Comparison of ENCODE assay signal across 22 mouse cellular contexts in genomic region chr2:148312255-148312654, GRCm38 (mm10).
"Had no signal": no experiment of that assay in that cellular context is flagged by ENCODE, and none has a peak within 500 bp of the region (broad histone marks: within the 10 kb centered on the region; RNA-seq: fewer than 3 reads in every experiment).

No protein-coding gene starts in this region.

- H3K27ac ChIP-seq: heart, adult 2 months; heart, embryonic 13.5 days; heart, embryonic 15.5 days; hindbrain, embryonic 13.5 days; hindbrain, embryonic 15.5 days; hindbrain, postnatal 0 days; kidney, embryonic 15.5 days; kidney, postnatal 0 days; limb, embryonic 13.5 days; limb, embryonic 15.5 days; liver, embryonic 12.5 days had no signal

- DNase-seq: gastrocnemius, postnatal 14 days; gastrocnemius, postnatal 36 days; heart, adult 11 months; heart, adult 2 months; heart, postnatal 14 days; heart, postnatal 36 days; kidney, adult 11 months; kidney, adult 2 months; kidney, adult 9 months; kidney, postnatal 14 days; kidney, postnatal 36 days; left cerebral cortex, postnatal 4 days had no signal

- H3K4me3 ChIP-seq: heart, adult 2 months; heart, embryonic 13.5 days; heart, embryonic 15.5 days; hindbrain, embryonic 13.5 days; hindbrain, embryonic 15.5 days; kidney, embryonic 15.5 days; limb, embryonic 13.5 days; limb, embryonic 15.5 days; liver, embryonic 12.5 days had no signal
